Mouse (Mus musculus) c-Kit-positive CD71-negative TER-119-negative erythroid progenitor cells, embryonic 14.5 days (primary cell): ENCODE measurements around the gene Eif1b.

Experiments used
- DNase-seq: peaks from one replicate; pipeline ENCODE4 v3.0.0-alpha.2; 2013; ENCODE audit warnings: low read depth

Gene Eif1b

DNA sequence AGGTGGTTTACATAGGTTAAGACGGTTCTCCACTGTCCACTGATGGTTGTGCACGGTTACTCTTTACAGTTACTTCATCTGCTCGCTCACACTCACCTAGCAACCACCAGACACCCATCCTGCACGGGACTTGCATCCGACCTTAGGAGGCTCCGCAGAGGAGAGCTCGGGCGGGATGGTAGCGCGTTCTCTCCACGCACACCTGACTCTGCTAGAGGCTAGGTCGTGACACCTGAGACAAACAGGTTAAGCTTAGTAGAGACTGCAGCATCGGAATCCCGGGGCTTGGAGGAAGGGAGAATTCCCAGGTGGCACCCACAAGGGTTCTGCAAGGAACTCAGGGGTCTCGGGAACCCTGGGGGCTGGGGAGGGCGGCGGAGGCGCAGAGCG is at the start of gene Eif1b:
Gene Eif1b (plus strand): TSS at position 223 of the 390 bp plus-strand sequence.
- DNase-seq, result no peak

DNA sequence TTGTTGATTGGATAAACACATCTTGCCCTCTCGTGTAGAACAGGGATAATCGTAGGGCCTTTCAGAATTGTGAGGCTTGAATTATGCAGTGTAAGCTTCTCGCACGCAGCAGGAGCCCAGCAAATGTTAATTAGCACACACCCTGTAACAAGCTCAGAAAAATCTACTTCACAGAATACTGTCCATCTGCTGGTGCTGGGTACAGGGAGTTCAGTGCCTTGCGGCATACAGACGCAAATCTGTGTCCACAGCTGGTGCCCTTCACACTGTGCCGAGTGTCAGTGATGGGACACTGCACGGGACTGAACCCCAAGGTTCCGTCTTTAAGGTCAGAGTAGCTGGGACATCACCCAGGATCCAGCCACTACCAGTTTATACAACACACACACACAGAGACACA is 47.4 kb upstream of the Eif1b start:
- DNase-seq, result no peak

DNA sequence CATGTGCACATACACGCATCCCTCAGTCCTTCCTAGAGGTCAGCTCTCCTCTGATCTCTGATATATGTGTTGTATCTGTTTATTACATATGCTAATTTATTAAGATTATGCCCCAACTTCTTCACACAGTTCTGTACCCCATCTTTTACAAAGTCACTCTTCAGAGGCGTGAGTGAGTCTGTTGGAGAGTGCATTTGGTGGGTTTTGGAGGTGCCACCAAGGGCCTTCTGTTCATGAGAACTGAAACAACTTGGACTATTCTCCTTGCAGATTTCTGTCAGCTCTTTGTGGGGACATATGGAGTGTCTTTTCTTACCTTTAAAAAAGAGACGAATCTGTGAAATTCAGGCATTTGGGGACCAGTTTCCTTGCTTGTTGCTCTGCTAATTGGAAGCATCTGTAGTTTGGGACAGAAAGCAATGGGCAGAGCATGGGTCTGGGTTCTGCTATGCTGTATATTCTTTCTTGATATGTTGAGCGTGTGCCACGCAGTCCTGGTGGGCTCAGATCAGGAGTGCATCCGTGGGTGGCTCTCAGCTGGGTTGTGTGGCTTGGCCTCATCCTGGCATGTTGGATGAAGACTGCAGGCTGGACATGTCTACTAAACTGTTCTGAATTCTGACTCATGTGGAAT is 42.2 kb upstream of the Eif1b start:
- no peak for DNase-seq

DNA sequence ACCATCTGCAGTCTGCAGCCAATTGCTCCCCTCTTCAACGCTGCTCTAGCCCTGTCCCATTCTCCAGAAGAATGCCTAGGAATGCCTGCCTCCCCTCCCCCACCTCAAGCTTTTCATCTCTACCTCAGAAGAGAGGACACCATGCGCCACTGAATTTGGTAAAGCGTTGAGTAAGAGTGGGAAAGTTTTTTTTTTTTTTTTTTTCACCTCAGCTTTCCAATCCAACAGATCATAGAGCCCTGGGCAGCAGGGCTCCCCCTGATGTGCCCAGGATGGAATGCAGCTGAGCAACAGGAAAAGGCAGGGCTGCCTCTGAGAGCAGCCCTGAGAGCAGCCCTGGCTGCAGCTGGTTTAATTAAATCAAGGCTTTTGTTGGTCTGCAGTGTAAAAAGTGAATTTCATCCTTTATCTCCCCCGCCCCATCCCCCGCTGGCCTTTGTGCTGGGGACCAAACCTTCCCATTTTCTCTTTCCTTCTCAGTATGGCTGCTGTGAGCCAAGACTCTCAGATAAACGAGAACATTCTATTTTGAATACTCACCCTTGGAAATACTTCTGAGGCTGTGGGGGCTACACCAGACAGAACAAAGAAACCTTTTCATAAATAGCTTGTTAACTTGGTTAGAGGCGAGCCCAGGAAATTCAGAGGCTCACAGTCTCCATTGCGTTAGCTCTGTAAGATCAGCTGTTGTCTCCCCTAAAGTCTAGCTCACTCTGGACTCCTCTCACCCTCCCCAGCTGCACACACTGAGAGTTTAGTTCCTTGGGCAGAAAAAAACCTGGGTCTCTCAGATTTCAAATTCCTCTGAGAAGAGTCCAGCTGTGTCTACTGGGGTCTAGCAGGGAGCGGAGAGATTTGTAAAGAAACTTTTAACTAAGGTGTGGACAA is 36.0 kb upstream of the Eif1b start:
- DNase-seq, result no peak

DNA sequence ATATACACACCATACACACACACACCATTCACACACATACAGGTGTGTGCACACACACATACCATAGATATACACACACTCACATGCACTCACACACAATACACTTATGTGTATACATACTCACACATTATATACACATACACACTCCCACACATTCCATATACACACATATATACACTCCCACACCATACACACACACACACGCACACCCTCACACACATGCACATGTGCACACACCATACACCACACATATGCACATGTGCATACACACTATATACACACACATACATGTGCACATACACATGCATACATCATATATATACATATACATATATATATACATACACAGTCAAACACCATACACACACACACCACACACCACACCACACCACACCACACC is 21.6 kb upstream of the Eif1b start:
- no peak for DNase-seq

DNA sequence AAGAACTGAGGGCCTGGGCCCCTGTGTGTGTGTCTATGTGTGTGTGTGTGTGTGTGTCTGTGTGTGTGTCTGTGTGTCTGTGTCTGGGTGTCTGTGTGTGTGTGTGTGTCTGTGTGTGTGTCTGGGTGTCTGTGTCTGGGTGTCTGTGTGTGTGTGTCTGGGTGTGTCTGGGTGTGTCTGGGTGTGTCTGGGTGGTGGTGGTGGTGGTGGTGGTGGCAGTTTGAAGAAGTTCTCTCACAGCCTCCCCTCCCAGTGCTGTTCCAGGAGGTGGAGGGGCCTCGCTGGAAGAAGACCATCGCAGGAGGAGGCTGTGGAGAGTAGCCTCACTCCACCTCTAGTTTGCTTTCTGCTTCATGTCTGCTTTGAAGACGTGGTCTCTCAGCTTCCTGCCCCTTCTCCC is 10.4 kb upstream of the Eif1b start:
- DNase-seq, result no peak

DNA sequence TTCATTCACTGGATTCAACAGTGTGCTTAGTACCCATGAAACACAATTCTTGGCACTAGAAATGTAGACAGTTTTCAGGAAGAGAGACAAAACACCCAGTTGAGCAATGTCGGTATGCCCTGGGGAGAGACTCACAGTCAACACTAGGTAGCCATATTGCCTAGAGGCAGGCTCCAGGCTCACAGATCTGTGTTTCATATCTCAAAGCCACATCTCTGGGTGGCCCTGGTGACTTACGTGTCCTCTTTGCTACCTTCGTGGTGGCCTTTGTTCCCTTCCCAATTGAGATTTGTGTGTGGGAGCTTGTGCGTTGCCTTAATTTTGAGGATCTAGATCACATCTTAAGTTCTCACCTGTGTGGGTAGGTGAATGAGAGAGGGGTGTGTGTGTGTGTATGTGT is 9.7 kb upstream of the Eif1b start:
- no peak for DNase-seq

DNA sequence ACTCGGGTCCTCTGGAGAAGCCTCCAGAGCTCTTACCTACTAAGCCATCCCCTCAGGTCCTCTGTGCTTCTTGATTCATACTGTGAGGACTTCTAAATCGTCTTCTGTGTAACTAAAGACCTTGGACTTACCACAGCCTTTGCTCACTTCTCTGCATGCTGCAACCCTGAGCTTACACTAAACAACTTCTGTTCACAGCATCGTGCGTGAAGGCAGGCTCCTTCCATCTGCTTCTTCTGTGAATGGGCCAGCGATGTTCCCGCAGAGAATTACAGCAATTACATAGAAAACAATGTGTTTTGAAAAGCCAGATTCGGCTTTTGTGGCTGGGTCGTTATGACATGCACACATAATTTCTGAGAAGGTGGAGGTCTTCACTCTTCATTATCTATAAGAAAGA is 8.9 kb upstream of the Eif1b start:
- no peak for DNase-seq

DNA sequence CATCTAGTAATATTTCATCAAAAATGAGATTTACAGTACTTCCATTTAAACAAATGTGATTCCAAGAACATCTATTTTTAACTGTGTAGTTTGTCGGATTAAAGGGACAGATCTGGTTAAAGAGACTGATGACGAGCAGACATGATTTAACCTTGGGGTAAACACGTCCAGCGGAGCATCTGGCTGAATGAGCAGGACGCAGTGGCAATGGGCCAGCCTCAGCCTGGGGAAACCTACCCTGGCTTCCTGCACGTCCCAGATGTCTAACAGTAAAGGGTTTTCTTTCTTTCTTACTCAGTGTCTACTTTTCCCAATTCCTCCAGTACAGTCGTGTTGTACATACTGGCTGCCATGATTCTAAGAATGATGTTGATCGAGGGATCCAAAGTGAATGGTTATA is 5.0 kb upstream of the Eif1b start:
- DNase-seq, result no peak

DNA sequence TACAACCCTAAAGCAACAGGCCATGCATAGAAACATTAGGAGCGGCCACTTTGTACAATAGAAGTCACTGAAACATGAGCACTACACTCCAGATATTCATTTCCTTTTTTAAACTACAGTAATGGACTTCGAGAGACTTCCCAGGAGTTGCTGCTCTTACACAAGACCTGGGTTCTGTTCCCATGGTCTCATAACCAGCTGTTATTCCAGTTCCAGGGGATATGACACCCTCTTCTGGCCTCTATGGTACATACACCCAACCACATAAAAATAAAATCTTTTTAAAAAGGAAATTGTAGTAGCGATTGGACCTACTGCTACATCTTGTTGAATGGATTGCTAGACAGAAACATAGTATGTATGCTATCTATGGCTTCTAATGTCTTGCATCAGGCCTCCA is 523 bp upstream of the Eif1b start:
- no peak for DNase-seq

DNA sequence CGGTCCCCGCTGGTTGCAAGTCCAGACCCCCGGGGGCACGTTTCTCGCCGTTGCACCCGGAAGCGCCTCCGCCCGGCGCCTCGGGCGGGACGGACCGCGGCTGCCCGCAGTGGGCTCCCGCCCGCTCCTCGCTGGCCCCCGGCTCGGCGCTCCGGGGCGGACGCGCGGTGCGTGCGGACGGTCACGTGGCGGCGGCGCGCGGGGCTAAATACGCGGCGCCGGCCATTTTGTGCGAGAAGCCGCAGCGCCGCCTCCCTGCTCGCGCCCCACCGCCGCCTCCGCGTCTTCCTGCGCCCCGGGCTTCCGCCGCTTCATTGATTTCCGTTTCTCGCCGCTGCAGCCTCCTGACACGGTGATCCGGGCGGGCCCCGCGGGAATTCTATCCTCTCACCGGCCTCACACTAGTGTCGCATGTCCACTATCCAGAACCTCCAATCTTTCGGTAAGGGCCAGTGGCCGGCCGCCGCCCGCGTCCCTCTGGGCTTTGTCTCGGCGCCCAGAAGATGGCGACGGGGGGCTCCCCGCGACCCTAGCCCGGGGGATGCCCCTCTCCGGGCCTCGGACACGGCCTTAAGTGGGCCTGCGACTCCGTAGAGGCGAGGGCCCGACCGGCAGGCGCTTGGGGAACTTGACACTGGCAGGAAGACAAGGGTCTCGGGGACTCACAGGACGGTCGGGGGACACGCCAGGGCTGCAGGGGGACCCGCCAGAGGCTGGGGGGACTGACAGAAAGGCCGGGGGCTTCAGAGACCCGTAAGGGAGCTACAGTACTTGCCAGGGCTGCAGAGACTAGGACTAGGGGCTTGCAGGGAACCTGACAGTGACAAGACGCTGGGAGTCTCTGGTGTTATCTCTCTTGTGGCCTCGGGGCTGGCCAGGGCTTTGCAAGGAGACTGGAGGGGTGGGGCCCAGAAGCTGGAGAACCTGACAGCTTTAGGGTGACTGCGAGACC is 644 bp downstream of the Eif1b start:
- DNase-seq, result peak; percentile 61

DNA sequence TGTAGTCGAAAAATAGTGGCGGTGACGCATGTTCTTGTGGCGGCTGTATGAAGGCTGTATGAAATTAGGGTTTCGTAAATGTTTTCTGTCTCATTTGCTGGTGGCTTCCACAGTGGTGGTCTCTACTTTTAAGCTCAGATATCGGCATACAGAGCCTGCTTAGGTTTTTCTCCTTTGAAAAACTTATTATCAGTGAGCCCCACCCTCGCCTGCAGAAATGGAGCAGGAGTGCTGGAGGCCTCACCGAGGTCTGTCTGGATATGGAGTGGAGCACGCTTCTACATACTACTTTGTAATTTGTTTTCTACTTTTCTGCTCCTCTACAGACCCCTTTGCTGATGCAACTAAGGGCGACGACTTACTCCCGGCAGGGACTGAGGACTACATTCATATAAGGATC is 1.7 kb downstream of the Eif1b start:
- DNase-seq, result no peak

DNA sequence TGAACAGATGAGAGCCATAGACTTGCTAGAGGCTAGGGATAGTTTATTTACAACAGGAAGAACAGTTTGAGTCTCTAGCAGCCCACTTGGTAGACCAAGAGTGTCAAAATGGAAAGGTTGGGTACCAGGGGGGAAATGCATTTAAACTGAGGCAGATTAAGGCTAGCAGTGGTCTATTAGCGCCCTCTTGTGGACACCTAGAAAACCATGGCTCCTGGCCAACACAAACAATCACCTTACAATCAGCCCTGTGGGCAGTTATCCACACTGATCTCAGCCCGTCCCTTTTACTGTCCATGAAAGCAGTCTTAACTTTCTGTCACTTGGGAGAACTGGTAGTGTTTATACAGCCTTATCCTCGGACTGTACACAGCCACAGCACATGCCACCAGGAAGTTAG is 4.7 kb downstream of the Eif1b start:
- peak; percentile 61 for DNase-seq

DNA sequence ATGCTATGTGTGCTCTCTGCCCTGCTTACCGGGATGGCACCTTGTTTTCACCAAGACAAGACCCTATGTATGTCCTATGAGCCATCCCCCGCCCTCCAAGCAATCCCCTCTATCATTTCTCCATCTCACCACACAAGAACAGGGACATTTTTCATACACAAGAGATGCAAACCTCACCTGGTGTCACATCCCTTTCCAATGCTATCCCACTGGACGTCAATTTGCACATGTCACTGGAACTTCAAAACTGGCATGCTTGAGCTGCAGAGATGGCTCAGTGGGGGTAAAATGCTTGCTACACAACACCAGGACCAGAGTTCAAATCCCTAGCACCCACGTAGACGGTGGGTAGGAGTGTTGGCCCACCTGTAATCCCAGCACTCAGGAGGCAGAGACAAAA is 6.0 kb downstream of the Eif1b start:
- no peak for DNase-seq

DNA sequence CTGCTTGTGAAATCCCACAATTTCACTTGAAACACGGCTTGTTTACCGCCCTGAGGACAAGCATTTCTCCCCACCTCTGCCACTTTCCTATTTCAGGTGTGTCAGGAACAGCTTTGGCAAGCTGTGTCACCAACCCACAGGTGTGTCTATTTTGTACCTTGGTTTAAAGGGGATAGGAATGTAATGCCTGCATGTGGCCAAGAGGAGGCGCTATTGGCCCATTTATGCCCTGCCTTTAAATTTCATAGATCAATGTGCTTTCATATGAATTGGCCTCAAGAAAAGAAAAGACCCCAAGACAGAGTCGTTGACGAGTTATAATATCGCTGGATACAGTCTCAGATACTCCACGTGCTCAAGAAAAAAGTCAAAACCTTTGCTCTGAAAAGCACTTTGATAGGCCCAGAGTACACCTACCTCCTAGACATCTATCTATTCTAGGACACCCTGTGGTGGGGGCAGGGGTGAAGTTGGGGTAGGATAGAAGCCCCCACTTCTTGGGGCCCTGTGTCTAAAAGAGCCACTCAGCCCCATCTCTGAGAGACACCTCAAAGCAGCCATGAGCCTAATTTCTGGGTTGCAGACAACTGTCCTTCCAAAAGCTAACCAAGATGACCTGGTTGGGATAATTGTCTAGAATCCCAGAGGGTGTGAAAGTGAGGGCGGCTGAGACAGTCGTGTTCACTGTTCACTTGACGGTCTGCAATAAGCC is 9.3 kb downstream of the Eif1b start:
- DNase-seq, result peak; percentile 41

DNA sequence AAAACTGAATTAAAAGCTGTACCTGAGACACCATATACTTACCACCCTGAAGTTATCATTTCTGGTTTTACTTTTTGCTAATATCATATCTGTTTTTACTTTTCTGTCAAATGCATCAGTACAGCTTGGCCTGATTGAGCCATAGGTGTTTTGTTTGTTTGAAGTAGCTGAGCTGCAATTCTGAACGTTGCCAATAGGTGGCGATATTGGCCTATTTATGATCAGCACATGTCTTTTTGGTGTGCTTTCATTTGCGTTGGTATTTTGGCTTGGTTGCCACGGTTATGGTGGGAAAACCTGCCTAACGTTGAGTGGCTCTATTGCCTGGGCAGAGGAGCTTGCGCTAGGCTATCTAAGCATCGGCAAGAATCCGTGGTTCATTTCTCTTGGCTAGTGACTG is 10.0 kb downstream of the Eif1b start:
- peak; percentile 93 for DNase-seq

DNA sequence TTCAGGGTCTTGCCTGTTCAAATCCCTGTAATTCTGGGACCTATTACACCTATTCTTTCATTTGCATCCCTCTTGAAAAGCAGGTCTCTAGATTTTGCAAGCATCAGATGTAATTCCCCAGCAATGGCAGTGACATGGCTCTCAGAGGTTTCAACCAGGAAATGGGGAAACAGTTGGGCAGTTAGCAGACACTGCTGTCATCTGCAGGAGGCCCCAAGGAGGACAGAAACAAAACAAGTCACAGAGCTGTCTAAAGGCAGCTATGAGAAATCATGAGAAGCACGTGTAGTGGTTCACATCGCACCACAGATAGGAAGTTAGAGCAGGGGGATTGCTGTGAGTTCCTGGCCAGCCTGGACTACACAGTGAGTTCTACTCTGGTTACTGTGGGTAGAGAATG is 12.4 kb downstream of the Eif1b start:
- DNase-seq, result no peak

DNA sequence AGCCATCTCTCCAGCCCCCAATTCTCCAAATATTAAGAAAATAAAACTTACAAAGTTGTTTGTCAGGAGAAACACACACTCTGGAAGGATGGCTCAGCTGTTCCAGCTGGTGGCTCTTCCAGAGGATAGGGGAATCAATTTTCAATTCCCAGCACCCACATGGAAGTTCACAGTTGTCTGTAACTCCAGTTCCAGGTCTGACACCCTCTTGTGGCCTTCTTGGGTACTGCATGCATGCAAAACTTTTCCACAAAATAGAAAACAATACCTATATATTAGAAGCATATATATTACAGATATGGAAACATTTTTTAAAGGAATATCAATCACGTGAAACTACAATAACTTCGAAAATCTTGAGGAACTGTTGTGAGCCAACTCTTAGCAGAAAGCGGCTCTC is 19.7 kb downstream of the Eif1b start:
- DNase-seq, result no peak

DNA sequence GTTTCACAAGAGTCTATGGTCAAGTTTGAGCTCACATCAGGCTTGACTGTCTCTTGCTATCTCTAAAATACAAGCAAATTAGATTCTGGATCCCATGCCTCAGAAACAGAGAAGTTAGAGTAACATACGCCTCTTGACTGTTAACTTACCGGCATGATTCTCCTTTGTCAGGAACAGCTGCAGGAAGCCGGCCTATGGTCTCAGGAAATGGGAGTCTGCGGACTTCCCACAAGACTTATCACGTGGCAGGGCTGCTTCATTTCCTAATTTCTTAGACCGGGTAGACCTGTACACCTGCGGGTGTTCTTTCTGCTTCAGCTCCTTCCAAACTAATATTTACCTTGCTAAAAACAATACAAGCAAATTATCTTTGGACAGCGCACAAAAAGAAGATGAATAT is 24.7 kb downstream of the Eif1b start:
- DNase-seq, result no peak

DNA sequence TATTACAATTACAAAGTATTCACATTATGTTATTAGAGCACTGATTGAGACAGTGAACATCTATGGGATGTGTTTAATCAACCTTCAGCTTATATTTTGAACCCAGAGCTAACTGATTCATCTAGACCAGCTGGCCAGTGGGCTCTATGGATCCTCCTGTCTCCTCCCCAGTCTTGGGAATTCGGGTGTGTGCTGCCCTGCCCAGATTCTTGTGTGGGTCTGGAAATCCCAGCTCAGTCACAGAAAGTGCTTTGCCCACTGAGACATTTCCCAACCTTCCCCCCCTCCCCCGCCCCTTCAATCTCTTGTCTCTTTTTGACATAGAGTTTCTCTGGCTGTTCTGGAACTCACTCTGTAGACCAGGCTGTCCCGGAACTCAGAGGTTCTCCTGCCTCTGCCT is 26.9 kb downstream of the Eif1b start:
- DNase-seq, result no peak

DNA sequence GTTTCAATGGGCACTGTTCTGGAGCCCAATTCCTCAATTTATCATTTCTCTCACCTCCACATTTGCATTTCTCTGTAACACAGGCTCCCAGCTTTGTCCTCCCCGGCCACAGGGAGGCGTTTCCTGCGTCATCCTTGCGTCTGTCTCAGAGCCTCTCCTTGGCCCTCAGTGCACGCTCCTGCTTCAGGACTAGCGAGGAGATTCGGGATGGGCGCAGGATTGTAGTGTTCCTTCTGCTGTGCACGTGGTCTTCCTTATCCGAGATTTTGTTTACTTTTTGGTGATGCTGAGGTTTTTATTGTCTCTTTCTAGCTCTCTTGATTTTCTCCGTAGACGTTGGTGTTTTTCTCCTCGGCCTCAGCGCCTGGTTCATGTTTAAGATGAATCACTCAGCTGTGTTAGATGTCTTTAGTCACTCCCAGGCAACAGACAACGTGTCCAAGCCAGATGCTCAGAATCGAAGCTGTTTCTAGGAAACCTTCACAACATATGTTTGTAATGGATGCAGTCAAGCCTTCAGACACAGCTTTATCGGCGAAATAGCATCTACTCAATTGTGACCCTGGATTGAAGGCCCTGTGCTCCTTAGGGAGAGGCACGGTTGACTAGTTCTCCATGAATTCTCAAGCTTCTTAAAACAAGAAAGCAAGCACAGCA is 27.6 kb downstream of the Eif1b start:
- no peak for DNase-seq
